Mouse (Mus musculus) urinary bladder, postnatal 10 days (tissue): Measurements from ENCODE around the gene Rspry1.

Experiments
- DNase-seq: peaks from one replicate; pipeline ENCODE4 v3.0.0; 2022; ENCODE audit warnings: low spot score

The Rspry1 gene

GRCm38 (mm10) chr8:94694701-94695100 is 93.0 kb downstream of the Rspry1 start:
- no peak for DNase-seq

- DNase-seq: no peak
Observed at GRCm38 (mm10) chr8:94695341-94695993, 93.7 kb downstream of the Rspry1 start.

GRCm38 (mm10) chr8:94695994-94696384 is 94.3 kb downstream of the Rspry1 start, which contains the start of gene Pllp:
Pllp (minus strand) TSS chr8:94696278.
- DNase-seq: no peak

GRCm38 (mm10) chr8:94696566-94696965 is 94.8 kb downstream of the Rspry1 start:
- DNase-seq: no peak

- no peak for DNase-seq
Observed at GRCm38 (mm10) chr8:94697956-94698355, 96.2 kb downstream of the Rspry1 start.

GRCm38 (mm10) chr8:94699366-94699765 is 97.6 kb downstream of the Rspry1 start:
- no peak for DNase-seq

- no peak for DNase-seq
Observed at GRCm38 (mm10) chr8:94700421-94700935, 98.7 kb downstream of the Rspry1 start.

- no peak for DNase-seq
Observed at GRCm38 (mm10) chr8:94702156-94702555, 100.4 kb downstream of the Rspry1 start.

- DNase-seq: peak; percentile 46
Observed at GRCm38 (mm10) chr8:94702844-94703813, 101.4 kb downstream of the Rspry1 start.

- peak; percentile 94 for DNase-seq
Observed at GRCm38 (mm10) chr8:94703972-94704668, 102.4 kb downstream of the Rspry1 start.

GRCm38 (mm10) chr8:94704669-94704984 is 102.9 kb downstream of the Rspry1 start:
- no peak for DNase-seq

- DNase-seq: no peak
Observed at GRCm38 (mm10) chr8:94705581-94706245, 104.0 kb downstream of the Rspry1 start.

GRCm38 (mm10) chr8:94706732-94707395 is 105.1 kb downstream of the Rspry1 start:
- DNase-seq: no peak
